Mouse (Mus musculus): ENCODE measurements at regions not wholly inside any gene's neighbourhood (a gene's known extent, or its start where the extent isn't known, plus 50 kb on each side); places are given as distances from the start of the nearest gene placed in this dataset.
A peak's percentile ranks its signal among the peaks of the same experiment; 100 is the strongest.

- no peak for DNase-seq
Observed at GRCm38 (mm10) chr2:45590980-45591379, 473.8 kb upstream of the Zeb2 start.

GRCm38 (mm10) chr2:45588248-45588647, 471.1 kb upstream of the Zeb2 start:
- no peak for DNase-seq

GRCm38 (mm10) chr2:45586588-45587200, 469.5 kb upstream of the Zeb2 start:
- DNase-seq: no peak

- DNase-seq: peak in 1 of 2 experiments; percentile 2
Observed at GRCm38 (mm10) chr2:45581549-45581925, 464.3 kb upstream of the Zeb2 start.

GRCm38 (mm10) chr2:45580838-45581548, 463.8 kb upstream of the Zeb2 start:
- DNase-seq: peak in 1 of 2 experiments; percentile 3

- DNase-seq: peak in 1 of 2 experiments; percentile 23
Observed at GRCm38 (mm10) chr2:45572906-45573305, 455.7 kb upstream of the Zeb2 start.

GRCm38 (mm10) chr2:45554707-45555106, 437.5 kb upstream of the Zeb2 start:
- no peak for DNase-seq

GRCm38 (mm10) chr2:45541394-45541793, 424.2 kb upstream of the Zeb2 start:
- no peak for DNase-seq

GRCm38 (mm10) chr2:45538950-45539349, 421.8 kb upstream of the Zeb2 start:
- DNase-seq: no peak

GRCm38 (mm10) chr2:45537722-45538121, 420.5 kb upstream of the Zeb2 start:
- no peak for DNase-seq

- DNase-seq: no peak
Observed at GRCm38 (mm10) chr2:45534806-45535205, 417.6 kb upstream of the Zeb2 start.

- no peak for DNase-seq
Observed at GRCm38 (mm10) chr2:45522310-45522709, 405.1 kb upstream of the Zeb2 start.

GRCm38 (mm10) chr2:45519550-45520152, 402.5 kb upstream of the Zeb2 start:
- no peak for DNase-seq

- peak; percentile 29 to 60 for DNase-seq
Observed at GRCm38 (mm10) chr2:45514290-45515180, 397.3 kb upstream of the Zeb2 start.

- no peak for DNase-seq
Observed at GRCm38 (mm10) chr2:45512852-45513251, 395.7 kb upstream of the Zeb2 start.

GRCm38 (mm10) chr2:45511791-45512190, 394.6 kb upstream of the Zeb2 start:
- no peak for DNase-seq

- DNase-seq: no peak
Observed at GRCm38 (mm10) chr2:45504468-45504867, 387.3 kb upstream of the Zeb2 start.

GRCm38 (mm10) chr2:45493656-45494055, 376.5 kb upstream of the Zeb2 start:
- no peak for DNase-seq

GRCm38 (mm10) chr2:45486530-45486929, 369.3 kb upstream of the Zeb2 start:
- no peak for DNase-seq

GRCm38 (mm10) chr2:45485477-45485876, 368.3 kb upstream of the Zeb2 start:
- DNase-seq: no peak

- no peak for DNase-seq
Observed at GRCm38 (mm10) chr2:45480671-45481070, 363.5 kb upstream of the Zeb2 start.

- no peak for DNase-seq
Observed at GRCm38 (mm10) chr2:45475996-45476395, 358.8 kb upstream of the Zeb2 start.

GRCm38 (mm10) chr2:45464306-45464705, 347.1 kb upstream of the Zeb2 start:
- DNase-seq: no peak
